Mouse (Mus musculus): Measurements from ENCODE around the gene Dleu7. TPM values are rescaled to one million over a fixed set of nuclear protein-coding genes. Genes with fewer than 3 reads are reported as not detected.

The Dleu7 gene
- total RNA-seq, 2 experiments from 2014 or later: 8.1 to 9.8 TPM

- DNase-seq (ENCODE audit: low spot score in 2 of 2): no peak
Measured at GRCm38 (mm10) chr14:62288731-62289130, 4.1 kb downstream of the Dleu7 start.

- no peak for DNase-seq (ENCODE audit: low spot score in 2 of 2)
Measured at GRCm38 (mm10) chr14:62282974-62283373, 9.9 kb downstream of the Dleu7 start.

GRCm38 (mm10) chr14:62273604-62274003 lies 19.2 kb downstream of the Dleu7 start:
- DNase-seq (ENCODE audit: low spot score in 2 of 2): no peak

- no peak for DNase-seq (ENCODE audit: low spot score in 2 of 2)
Measured at GRCm38 (mm10) chr14:62270698-62271396, 22.0 kb downstream of the Dleu7 start.

GRCm38 (mm10) chr14:62258978-62259536 lies 33.8 kb downstream of the Dleu7 start:
- no peak for DNase-seq (ENCODE audit: low spot score in 2 of 2)

GRCm38 (mm10) chr14:62258125-62258524 lies 34.7 kb downstream of the Dleu7 start:
- no peak for DNase-seq (ENCODE audit: low spot score in 2 of 2)

GRCm38 (mm10) chr14:62256066-62256465 lies 36.8 kb downstream of the Dleu7 start:
- DNase-seq (ENCODE audit: low spot score in 2 of 2): no peak

- DNase-seq (ENCODE audit: low spot score in 2 of 2): no peak
Measured at GRCm38 (mm10) chr14:62254371-62254770, 38.5 kb downstream of the Dleu7 start.

GRCm38 (mm10) chr14:62251999-62252398 lies 40.8 kb downstream of the Dleu7 start:
- DNase-seq (ENCODE audit: low spot score in 2 of 2): peak; percentile 72 to 75

GRCm38 (mm10) chr14:62250046-62250445 lies 42.8 kb downstream of the Dleu7 start:
- no peak for DNase-seq (ENCODE audit: low spot score in 2 of 2)

- DNase-seq (ENCODE audit: low spot score in 2 of 2): no peak
Measured at GRCm38 (mm10) chr14:62249251-62249650, 43.6 kb downstream of the Dleu7 start.

- no peak for DNase-seq (ENCODE audit: low spot score in 2 of 2)
Measured at GRCm38 (mm10) chr14:62248796-62249195, 44.1 kb downstream of the Dleu7 start.

GRCm38 (mm10) chr14:62248345-62248744 lies 44.5 kb downstream of the Dleu7 start:
- DNase-seq (ENCODE audit: low spot score in 2 of 2): no peak

GRCm38 (mm10) chr14:62245557-62245956 lies 47.3 kb downstream of the Dleu7 start:
- no peak for DNase-seq (ENCODE audit: low spot score in 2 of 2)

- DNase-seq (ENCODE audit: low spot score in 2 of 2): no peak
Measured at GRCm38 (mm10) chr14:62243530-62243929, 49.3 kb downstream of the Dleu7 start.

GRCm38 (mm10) chr14:62235969-62236368 lies 56.9 kb downstream of the Dleu7 start:
- DNase-seq (ENCODE audit: low spot score in 2 of 2): no peak

GRCm38 (mm10) chr14:62235214-62235613 lies 57.6 kb downstream of the Dleu7 start:
- no peak for DNase-seq (ENCODE audit: low spot score in 2 of 2)

GRCm38 (mm10) chr14:62230968-62231367 lies 61.9 kb downstream of the Dleu7 start:
- DNase-seq (ENCODE audit: low spot score in 2 of 2): no peak

- no peak for DNase-seq (ENCODE audit: low spot score in 2 of 2)
Measured at GRCm38 (mm10) chr14:62227101-62227500, 65.7 kb downstream of the Dleu7 start.

- DNase-seq (ENCODE audit: low spot score in 2 of 2): peak; percentile 41 to 60
Measured at GRCm38 (mm10) chr14:62226576-62227047, 66.2 kb downstream of the Dleu7 start.

Data from layer of hippocampus, postnatal 10 days (tissue).